Mouse (Mus musculus): Measurements from ENCODE around the gene Traf3ip3.
A peak's percentile ranks its signal among the peaks of the same experiment; 100 is the strongest.

Traf3ip3 gene

GRCm38 (mm10) chr1:193201383-193201778 is at the start of gene Traf3ip3:
Traf3ip3 (minus strand) TSS chr1:193201703.
- no peak for DNase-seq (ENCODE audit: low spot score in 2 of 2)

GRCm38 (mm10) chr1:193250026-193250425 is 48.5 kb upstream of the Traf3ip3 start:
- no peak for DNase-seq (ENCODE audit: low spot score in 2 of 2)

- DNase-seq (ENCODE audit: low spot score in 2 of 2), result no peak
These were observed 42.7 kb upstream of the Traf3ip3 start for GRCm38 (mm10) chr1:193244235-193244634.

GRCm38 (mm10) chr1:193243571-193244193 is 42.2 kb upstream of the Traf3ip3 start:
- DNase-seq (ENCODE audit: low spot score in 2 of 2), result no peak

- DNase-seq (ENCODE audit: low spot score in 2 of 2), result no peak
These were observed 41.4 kb upstream of the Traf3ip3 start for GRCm38 (mm10) chr1:193242863-193243262.

GRCm38 (mm10) chr1:193242238-193242637 is 40.7 kb upstream of the Traf3ip3 start:
- DNase-seq (ENCODE audit: low spot score in 2 of 2), result peak in 1 of 2 experiments; percentile 86

GRCm38 (mm10) chr1:193241436-193241835 is 39.9 kb upstream of the Traf3ip3 start:
- no peak for DNase-seq (ENCODE audit: low spot score in 2 of 2)

- no peak for DNase-seq (ENCODE audit: low spot score in 2 of 2)
These were observed 36.9 kb upstream of the Traf3ip3 start for GRCm38 (mm10) chr1:193238426-193238825.

GRCm38 (mm10) chr1:193234930-193235329 is 33.4 kb upstream of the Traf3ip3 start:
- no peak for DNase-seq (ENCODE audit: low spot score in 2 of 2)

GRCm38 (mm10) chr1:193234130-193234645 is 32.7 kb upstream of the Traf3ip3 start:
- DNase-seq (ENCODE audit: low spot score in 2 of 2), result no peak

GRCm38 (mm10) chr1:193232732-193233131 is 31.2 kb upstream of the Traf3ip3 start:
- no peak for DNase-seq (ENCODE audit: low spot score in 2 of 2)

- DNase-seq (ENCODE audit: low spot score in 2 of 2), result no peak
These were observed 29.4 kb upstream of the Traf3ip3 start for GRCm38 (mm10) chr1:193230935-193231334.

- DNase-seq (ENCODE audit: low spot score in 2 of 2), result no peak
These were observed 29.0 kb upstream of the Traf3ip3 start for GRCm38 (mm10) chr1:193230531-193230930.

- no peak for DNase-seq (ENCODE audit: low spot score in 2 of 2)
These were observed 28.1 kb upstream of the Traf3ip3 start for GRCm38 (mm10) chr1:193229570-193229969.

GRCm38 (mm10) chr1:193227537-193227936 is 26.0 kb upstream of the Traf3ip3 start:
- DNase-seq (ENCODE audit: low spot score in 2 of 2), result no peak

GRCm38 (mm10) chr1:193226724-193227522 is 25.4 kb upstream of the Traf3ip3 start:
- DNase-seq (ENCODE audit: low spot score in 2 of 2), result no peak

- DNase-seq (ENCODE audit: low spot score in 2 of 2), result no peak
These were observed 24.6 kb upstream of the Traf3ip3 start for GRCm38 (mm10) chr1:193226114-193226513.

- DNase-seq (ENCODE audit: low spot score in 2 of 2), result no peak
These were observed 24.0 kb upstream of the Traf3ip3 start for GRCm38 (mm10) chr1:193225531-193225930.

- no peak for DNase-seq (ENCODE audit: low spot score in 2 of 2)
These were observed 18.9 kb upstream of the Traf3ip3 start for GRCm38 (mm10) chr1:193220408-193220807.

- DNase-seq (ENCODE audit: low spot score in 2 of 2), result no peak
These were observed 14.5 kb upstream of the Traf3ip3 start for GRCm38 (mm10) chr1:193216000-193216399.

- DNase-seq (ENCODE audit: low spot score in 2 of 2), result no peak
These were observed 12.6 kb upstream of the Traf3ip3 start for GRCm38 (mm10) chr1:193214053-193214452.

- no peak for DNase-seq (ENCODE audit: low spot score in 2 of 2)
These were observed 9.9 kb upstream of the Traf3ip3 start for GRCm38 (mm10) chr1:193211371-193211770.

- DNase-seq (ENCODE audit: low spot score in 2 of 2), result peak; percentile 17 to 44
These were observed 6.7 kb upstream of the Traf3ip3 start for GRCm38 (mm10) chr1:193208178-193208577.
